Mouse (Mus musculus): Measurements from ENCODE around the gene Ppp2r1b. TPM values are rescaled to one million over a fixed set of nuclear protein-coding genes. Genes with fewer than 3 reads are reported as not detected.

Gene Ppp2r1b
- polyA plus RNA-seq (2015; fragmentation: Nextera tagmentation; extraction: Ambion mirVana), result 18.8 and 29.0 TPM in 2 replicates

DNA sequence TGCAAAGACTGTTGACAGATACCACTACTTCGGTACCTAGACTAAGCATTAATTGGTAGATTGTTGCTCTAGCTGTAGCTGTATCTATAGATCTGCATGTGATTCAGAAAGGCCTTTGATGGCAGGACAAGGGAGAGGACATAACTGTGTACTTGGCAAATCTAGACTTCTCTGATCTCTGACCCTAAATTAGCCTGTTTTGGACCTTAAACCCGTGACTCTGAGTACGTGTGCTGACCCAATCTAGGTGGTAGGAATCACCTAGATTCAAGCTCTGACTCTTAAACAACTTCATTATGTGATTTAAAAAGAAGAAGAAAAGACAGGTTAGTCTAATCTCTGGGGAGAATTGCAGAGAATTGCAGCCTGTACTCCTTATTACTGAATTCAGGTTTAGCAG is at the start of gene Ppp2r1b:
Gene Ppp2r1b, plus strand, starts transcription at position 221 of the 400 bp plus-strand sequence.
- Histone ChIP-seq H3K36me3 (replicated peaks; ENCODE audit: insufficient read depth, low read length) (peaks cover 5% of the 10 kb centered on the region), H3K4me2 (ENCODE audit: low read depth, low read length) (no peak within 1 kb of the TSS), H3K9ac (replicated peaks) (no peak within 1 kb of the TSS), H3K9me3 (ENCODE audit: low read length) (no peaks in the 10 kb centered on the region), H3K27me3 (ENCODE audit: insufficient read depth, low read length) (no peaks in the 10 kb centered on the region), H3K27ac (ENCODE audit: low read depth) (no peak within 1 kb of the TSS), H3K4me1 (ENCODE audit: insufficient read depth) (peaks cover 28% of the 10 kb centered on the region), H3K4me3 (ENCODE audit: low read depth, low read length) (no peak within 1 kb of the TSS)
- ATAC-seq, result no peak
- WGBS (ENCODE audit: insufficient replicate concordance), result 72% methylated on average over 3 of the region's 3 CpGs
- TF ChIP-seq CTCF (IDR thresholded peaks at IDR 0.05; ENCODE audit: low read depth) (no peak), EP300 (IDR thresholded peaks at IDR 0.05; ENCODE audit: low read depth) (no peak)
- no peak for DNase-seq

GRCm38 (mm10) chr9:50796776-50797175 is 48.3 kb upstream of the Ppp2r1b start:
- DNase-seq (no peak), ATAC-seq (no peak)
- Histone ChIP-seq H3K4me1 (ENCODE audit: insufficient read depth) (no peaks in the 10 kb centered on the region), H3K27ac (ENCODE audit: low read depth) (no peak overlapping the region), H3K4me3 (ENCODE audit: low read depth, low read length) (no peak overlapping the region), H3K4me2 (ENCODE audit: low read depth, low read length) (no peak overlapping the region), H3K36me3 (replicated peaks; ENCODE audit: insufficient read depth, low read length) (peaks cover 17% of the 10 kb centered on the region; the same call in 1 of the 2 replicates), H3K9ac (replicated peaks) (no peak overlapping the region), H3K9me3 (ENCODE audit: low read length) (no peaks in the 10 kb centered on the region), H3K27me3 (ENCODE audit: insufficient read depth, low read length) (no peaks in the 10 kb centered on the region)
- TF ChIP-seq EP300 (IDR thresholded peaks at IDR 0.05; ENCODE audit: low read depth), result no peak
- TF ChIP-seq CTCF (IDR thresholded peaks at IDR 0.05; ENCODE audit: low read depth), result no peak
- 87% methylated on average over 8 of the region's 8 CpGs for WGBS (ENCODE audit: insufficient replicate concordance)

GRCm38 (mm10) chr9:50797641-50798040 is 47.5 kb upstream of the Ppp2r1b start:
- H3K4me2 ChIP-seq (ENCODE audit: low read depth, low read length), result no peak overlapping the region
- TF ChIP-seq CTCF (IDR thresholded peaks at IDR 0.05; ENCODE audit: low read depth), result no peak
- TF ChIP-seq EP300 (IDR thresholded peaks at IDR 0.05; ENCODE audit: low read depth), result no peak
- DNase-seq (no peak), ATAC-seq (no peak)
- H3K4me3 ChIP-seq (ENCODE audit: low read depth, low read length), result no peak overlapping the region
- H3K9ac ChIP-seq (replicated peaks), result no peak overlapping the region
- peaks cover 21% of the 10 kb centered on the region for H3K36me3 ChIP-seq (replicated peaks; ENCODE audit: insufficient read depth, low read length)
- no peak overlapping the region for H3K27ac ChIP-seq (ENCODE audit: low read depth)
- 85% methylated on average over 7 of the region's 7 CpGs for WGBS (ENCODE audit: insufficient replicate concordance)
- 0 out of 2 replicates have a peak, but pooled peaks cover 3% of the 10 kb centered on the region for H3K4me1 ChIP-seq (ENCODE audit: insufficient read depth)
- no peaks in the 10 kb centered on the region for H3K9me3 ChIP-seq (ENCODE audit: low read length)
- no peaks in the 10 kb centered on the region for H3K27me3 ChIP-seq (ENCODE audit: insufficient read depth, low read length)

DNA sequence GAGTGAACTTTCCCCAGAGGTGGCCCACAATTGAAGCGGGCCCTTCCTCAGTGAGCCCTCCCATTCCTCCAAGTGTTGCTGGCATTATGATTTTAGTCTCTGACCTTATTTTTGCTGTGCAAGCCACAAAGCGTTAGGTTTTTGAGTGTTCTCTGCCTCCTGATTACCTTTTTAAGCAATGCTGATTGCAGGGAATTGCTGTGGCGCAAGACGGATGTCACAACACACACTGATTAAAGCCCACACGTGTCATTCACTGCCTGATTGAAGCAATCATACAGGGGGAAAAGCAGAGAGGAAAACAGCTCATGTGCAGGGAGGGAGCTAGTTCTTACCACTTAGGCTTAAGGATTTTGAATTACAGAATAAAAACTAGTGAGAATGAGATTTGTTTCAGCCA is 46.7 kb upstream of the Ppp2r1b start:
- Histone ChIP-seq H3K27me3 (ENCODE audit: insufficient read depth, low read length) (no peaks in the 10 kb centered on the region), H3K9ac (replicated peaks) (no peak overlapping the region), H3K4me1 (ENCODE audit: insufficient read depth) (peaks cover 3% of the 10 kb centered on the region; the same call in 1 of the 2 replicates), H3K4me3 (ENCODE audit: low read depth, low read length) (no peak overlapping the region), H3K36me3 (replicated peaks; ENCODE audit: insufficient read depth, low read length) (peaks cover 21% of the 10 kb centered on the region), H3K9me3 (ENCODE audit: low read length) (no peaks in the 10 kb centered on the region), H3K4me2 (ENCODE audit: low read depth, low read length) (no peak overlapping the region), H3K27ac (ENCODE audit: low read depth) (no peak overlapping the region)
- WGBS (ENCODE audit: insufficient replicate concordance), result 62% methylated on average over 5 of the region's 5 CpGs
- peak; percentile 34 for DNase-seq
- ATAC-seq, result no peak
- TF ChIP-seq EP300 (IDR thresholded peaks at IDR 0.05; ENCODE audit: low read depth) (no peak), CTCF (IDR thresholded peaks at IDR 0.05; ENCODE audit: low read depth) (no peak)

- DNase-seq (peak; percentile 71), ATAC-seq (0 out of 2 replicates have a peak, but pooled peaks have one; percentile 31)
- Histone ChIP-seq H3K36me3 (replicated peaks; ENCODE audit: insufficient read depth, low read length) (peaks cover 24% of the 10 kb centered on the region), H3K4me3 (ENCODE audit: low read depth, low read length) (no peak overlapping the region), H3K9me3 (ENCODE audit: low read length) (no peaks in the 10 kb centered on the region), H3K9ac (replicated peaks) (no peak overlapping the region), H3K4me2 (ENCODE audit: low read depth, low read length) (no peak overlapping the region), H3K27ac (ENCODE audit: low read depth) (no peak overlapping the region), H3K4me1 (ENCODE audit: insufficient read depth) (peaks cover 13% of the 10 kb centered on the region; the same call in 1 of the 2 replicates), H3K27me3 (ENCODE audit: insufficient read depth, low read length) (no peaks in the 10 kb centered on the region)
- TF ChIP-seq CTCF (IDR thresholded peaks at IDR 0.05; ENCODE audit: low read depth), result peak; percentile 94
- TF ChIP-seq EP300 (IDR thresholded peaks at IDR 0.05; ENCODE audit: low read depth), result no peak
- 56% methylated on average over 2 of the region's 2 CpGs for WGBS (ENCODE audit: insufficient replicate concordance)
Observed at GRCm38 (mm10) chr9:50800985-50801384, 44.1 kb upstream of the Ppp2r1b start.

DNA sequence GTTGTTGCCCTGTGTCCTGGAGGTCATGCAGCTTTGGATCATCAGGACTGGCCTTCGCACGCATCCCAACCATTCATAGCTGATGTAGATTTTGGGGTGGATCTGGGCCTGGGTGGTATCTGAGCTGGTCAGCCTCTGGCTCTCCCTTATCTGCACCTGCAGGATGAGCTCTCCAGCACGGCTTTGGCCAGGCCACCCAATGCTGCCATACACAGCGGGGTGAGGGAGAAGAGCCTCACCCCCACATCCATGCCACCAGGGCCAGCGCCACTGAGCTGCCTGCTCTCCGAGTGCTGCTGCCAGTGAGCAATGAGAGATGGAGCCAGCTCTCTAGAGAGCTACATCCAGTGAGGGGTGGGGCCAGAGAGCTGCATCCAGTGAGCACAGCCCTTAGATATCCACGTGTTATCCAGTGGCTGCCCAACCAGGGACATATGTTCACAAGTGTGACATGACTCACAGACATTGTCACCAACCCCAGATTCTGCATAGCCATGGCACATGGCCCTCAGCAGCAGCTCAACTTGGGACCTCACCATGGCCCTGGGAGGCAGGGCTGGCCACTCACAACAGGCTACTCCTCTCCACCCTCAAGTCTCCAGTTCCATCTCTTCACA is 41.9 kb upstream of the Ppp2r1b start:
- peak; percentile 97 for TF ChIP-seq EP300 (IDR thresholded peaks at IDR 0.05; ENCODE audit: low read depth)
- TF ChIP-seq CTCF (IDR thresholded peaks at IDR 0.05; ENCODE audit: low read depth), result peak; percentile 36
- Histone ChIP-seq H3K9me3 (ENCODE audit: low read length) (no peaks in the 10 kb centered on the region), H3K9ac (replicated peaks) (no peak overlapping the region), H3K36me3 (replicated peaks; ENCODE audit: insufficient read depth, low read length) (peaks cover 30% of the 10 kb centered on the region), H3K4me2 (ENCODE audit: low read depth, low read length) (peak overlapping the region; percentile 33), H3K27ac (ENCODE audit: low read depth) (peak overlapping the region; percentile 53), H3K27me3 (ENCODE audit: insufficient read depth, low read length) (no peaks in the 10 kb centered on the region), H3K4me1 (ENCODE audit: insufficient read depth) (peaks cover 13% of the 10 kb centered on the region; the same call in 1 of the 2 replicates), H3K4me3 (ENCODE audit: low read depth, low read length) (no peak overlapping the region)
- peak; percentile 72 for DNase-seq
- peak; percentile 96 for ATAC-seq
- WGBS (ENCODE audit: insufficient replicate concordance), result 65% methylated on average over 7 of the region's 7 CpGs
